Mouse (Mus musculus): Measurements from ENCODE around the gene Pan2. TPM values are rescaled to one million over a fixed set of nuclear protein-coding genes. Genes with fewer than 3 reads are reported as not detected.
"Not testable (repeated sequence)": the region's sequence is repeated elsewhere in the genome, so short reads cannot be mapped to it uniquely, and the experiment has no call there.

Pan2 gene
- total and polyA plus RNA-seq, 3 experiments, result 13.8 to 20.4 (median 18.3) TPM

GRCm38 (mm10) chr10:128283604-128284579 is 19.2 kb upstream of the Pan2 start:
- DNase-seq, result peak; percentile 62

GRCm38 (mm10) chr10:128290594-128290993 is 12.5 kb upstream of the Pan2 start:
- not testable (repeated sequence) for DNase-seq

GRCm38 (mm10) chr10:128296370-128297090 is 6.6 kb upstream of the Pan2 start:
- no peak for DNase-seq

- peak; percentile 54 for DNase-seq
Observed at GRCm38 (mm10) chr10:128297221-128297620, 5.9 kb upstream of the Pan2 start.

GRCm38 (mm10) chr10:128297622-128298021 is 5.5 kb upstream of the Pan2 start:
- peak; percentile 38 for DNase-seq

GRCm38 (mm10) chr10:128298243-128298642 is 4.9 kb upstream of the Pan2 start:
- DNase-seq, result peak; percentile 24

- no peak for DNase-seq
Observed at GRCm38 (mm10) chr10:128298702-128299171, 4.4 kb upstream of the Pan2 start, which contains the start of gene Il23a. Gene Il23a, minus strand, starts transcription at chr10:128298752.

GRCm38 (mm10) chr10:128302357-128302756 is 778 bp upstream of the Pan2 start:
- no peak for DNase-seq

GRCm38 (mm10) chr10:128302785-128303125 is 380 bp upstream of the Pan2 start:
- no peak for DNase-seq

- no peak for DNase-seq
Observed at GRCm38 (mm10) chr10:128309654-128310053, 6.5 kb downstream of the Pan2 start.

- DNase-seq, result peak; percentile 80
Observed at GRCm38 (mm10) chr10:128310177-128310576, 7.0 kb downstream of the Pan2 start.

- no peak for DNase-seq
Observed at GRCm38 (mm10) chr10:128310902-128311301, 7.8 kb downstream of the Pan2 start.

GRCm38 (mm10) chr10:128315578-128315977 is 12.4 kb downstream of the Pan2 start:
- no peak for DNase-seq

- no peak for DNase-seq
Observed at GRCm38 (mm10) chr10:128321641-128322040, 18.5 kb downstream of the Pan2 start.

GRCm38 (mm10) chr10:128322141-128323108 is 19.3 kb downstream of the Pan2 start, which contains the start of gene Cnpy2:
Gene Cnpy2, plus strand, starts transcription at chr10:128322459.
- peak; percentile 89 for DNase-seq

- DNase-seq, result no peak
Observed at GRCm38 (mm10) chr10:128323516-128323915, 20.4 kb downstream of the Pan2 start.

- no peak for DNase-seq
Observed at GRCm38 (mm10) chr10:128326825-128327224, 23.7 kb downstream of the Pan2 start.

- DNase-seq, result no peak
Observed at GRCm38 (mm10) chr10:128327610-128328009, 24.5 kb downstream of the Pan2 start.

- not testable (repeated sequence) for DNase-seq
Observed at GRCm38 (mm10) chr10:128332358-128333249, 29.5 kb downstream of the Pan2 start.

GRCm38 (mm10) chr10:128335582-128335981 is 32.4 kb downstream of the Pan2 start:
- peak; percentile 73 for DNase-seq
